8 mouse cellular contexts compared by ENCODE assay signal in the genomic region with DNA sequence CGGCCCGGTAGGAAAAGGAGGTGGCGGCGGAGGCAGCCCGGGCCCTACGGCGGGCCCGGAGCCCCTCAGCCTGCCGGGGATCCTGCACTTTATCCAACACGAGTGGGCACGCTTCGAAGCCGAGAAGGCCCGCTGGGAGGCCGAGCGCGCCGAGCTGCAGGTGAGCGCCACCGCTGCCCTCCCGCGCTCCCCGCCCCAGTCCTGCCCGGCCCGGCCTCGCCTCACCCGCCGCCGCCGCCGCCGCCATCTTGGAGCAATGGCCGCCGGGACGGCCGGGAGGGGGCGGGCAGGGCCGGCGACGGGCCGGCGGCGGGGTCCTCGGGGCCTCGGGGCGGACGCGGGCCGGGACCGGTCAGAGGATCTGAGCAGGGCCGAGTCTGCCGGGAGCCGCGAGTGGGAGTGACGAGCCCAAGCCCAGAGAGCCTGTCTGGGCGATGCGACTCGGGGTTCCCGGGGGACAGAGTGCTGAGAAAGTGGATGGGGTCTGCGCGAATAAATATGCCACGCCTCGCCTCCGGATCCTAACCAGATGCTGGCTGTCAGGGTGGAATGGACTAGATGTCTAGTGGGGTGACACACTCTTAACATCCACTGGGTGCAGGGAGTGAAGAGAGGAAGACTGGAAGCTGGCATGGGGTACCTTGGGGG. TPM values are rescaled to one million over a fixed set of nuclear protein-coding genes. Genes with fewer than 3 reads are reported as not detected.
A peak's percentile ranks its signal among the peaks of the same experiment; 100 is the strongest.
DNase-seq lines count a peak whose midpoint lies in the region; ATAC-seq and TF ChIP-seq lines count a peak whose summit lies in the region.

A gene (minus strand): TSS at position 258 of the 648 bp plus-strand sequence.

- H3K27ac ChIP-seq in cerebellum, adult 2 months (ENCODE audit: insufficient read depth, low read length) = peak within 1 kb of the TSS; percentile 81
- H3K27ac ChIP-seq in hindbrain, embryonic 14.5 days = peak within 1 kb of the TSS; percentile 100
- peak within 1 kb of the TSS; percentile 99 for H3K27ac ChIP-seq in midbrain, embryonic 12.5 days (replicated peaks)
- peak within 1 kb of the TSS; percentile 98 for H3K27ac ChIP-seq in stomach, embryonic 14.5 days (ENCODE audit: low read length)

- peak within 1 kb of the TSS; percentile 90 for H3K4me3 ChIP-seq in cerebellum, adult 2 months (replicated peaks; ENCODE audit: insufficient read depth, low read depth, low read length)
- peak within 1 kb of the TSS; percentile 94 for H3K4me3 ChIP-seq in hindbrain, embryonic 14.5 days (replicated peaks; ENCODE audit: low read length)
- H3K4me3 ChIP-seq in midbrain, embryonic 12.5 days = peak within 1 kb of the TSS; percentile 94
- peak within 1 kb of the TSS; percentile 100 for H3K4me3 ChIP-seq in stomach, embryonic 14.5 days (ENCODE audit: low read depth, low read length)

- 0 out of 2 replicates have a peak, but pooled peaks cover 5% of the 10 kb centered on the region for H3K36me3 ChIP-seq in hindbrain, embryonic 14.5 days (replicated peaks; ENCODE audit: control insufficient read depth, insufficient read depth)
- 0 out of 2 replicates have a peak, but pooled peaks cover 13% of the 10 kb centered on the region for H3K36me3 ChIP-seq in midbrain, embryonic 12.5 days
- H3K36me3 ChIP-seq in stomach, embryonic 14.5 days (ENCODE audit: control insufficient read depth, insufficient read depth, low read length) = no peaks in the 10 kb centered on the region; the same call in 1 of the 2 replicates

- H3K9ac ChIP-seq in hindbrain, embryonic 14.5 days = peak within 1 kb of the TSS; percentile 99
- H3K9ac ChIP-seq in midbrain, embryonic 12.5 days (replicated peaks) = peak within 1 kb of the TSS; percentile 99
- H3K9ac ChIP-seq in stomach, embryonic 14.5 days (replicated peaks; ENCODE audit: low read depth, low read length) = peak within 1 kb of the TSS; percentile 99

- TF ChIP-seq POLR2A in cerebellum, adult 2 months (IDR thresholded peaks at IDR 0.05; ENCODE audit: borderline replicate concordance, insufficient read depth, low read length) = 0 out of 2 replicates have a peak, but pooled peaks have one; percentile 5

- WGBS in cerebellum, adult 2 months = under 1% methylated on average over 63 of the region's 64 CpGs
- 1% methylated on average over 47 of the region's 64 CpGs for WGBS in hindbrain, embryonic 14.5 days
- WGBS in midbrain, embryonic 12.5 days = under 1% methylated on average over 42 of the region's 64 CpGs
- WGBS in stomach, embryonic 14.5 days = under 1% methylated on average over 56 of the region's 64 CpGs

- no peaks in the 10 kb centered on the region for H3K9me3 ChIP-seq in hindbrain, embryonic 14.5 days (ENCODE audit: control insufficient read depth, low read length)
- no peaks in the 10 kb centered on the region for H3K9me3 ChIP-seq in midbrain, embryonic 12.5 days
- H3K9me3 ChIP-seq in stomach, embryonic 14.5 days (ENCODE audit: control insufficient read depth, low read depth, low read length) = no peaks in the 10 kb centered on the region

- intact Hi-C loops in left cerebral cortex, postnatal 36 days (cut with DNase I) = no loop called here

- peak; percentile 3; the same call in 1 of the 2 replicates for ATAC-seq in frontal cortex, adult (ENCODE audit: low TSS enrichment)
- peak; percentile 22 for ATAC-seq in hindbrain, embryonic 14.5 days (ENCODE audit: low FRiP score)
- peak; percentile 65 for ATAC-seq in midbrain, embryonic 12.5 days (ENCODE audit: low FRiP score, low read depth)
- ATAC-seq in stomach, embryonic 14.5 days (ENCODE audit: insufficient number of reproducible peaks, insufficient read depth, low FRiP score, low read depth) = peak; percentile 72

- no peak for DNase-seq in frontal cortex, postnatal 25 days (ENCODE audit: low spot score in 2 of 2)
- DNase-seq in cerebellum, adult 2 months = peak; percentile 64 to 81
- peak; percentile 35 for DNase-seq in gastrocnemius, adult 18-20 months (ENCODE audit: low spot score)
- DNase-seq in hindbrain, embryonic 14.5 days (ENCODE audit: low spot score) = peak; percentile 55
- peak; percentile 49 to 71 for DNase-seq in left cerebral cortex, postnatal 36 days (ENCODE audit: low spot score in 2 of 2)

- peak within 1 kb of the TSS; percentile 89 for H3K4me2 ChIP-seq in hindbrain, embryonic 14.5 days (replicated peaks)
- H3K4me2 ChIP-seq in midbrain, embryonic 12.5 days (replicated peaks) = peak within 1 kb of the TSS; percentile 85
- H3K4me2 ChIP-seq in stomach, embryonic 14.5 days (replicated peaks; ENCODE audit: low read depth, low read length) = peak within 1 kb of the TSS; percentile 96

- H3K27me3 ChIP-seq in cerebellum, adult 2 months (ENCODE audit: control insufficient read depth, insufficient read depth, low read length) = no peaks in the 10 kb centered on the region
- peaks cover 5% of the 10 kb centered on the region for H3K27me3 ChIP-seq in hindbrain, embryonic 14.5 days (ENCODE audit: control insufficient read depth, insufficient read depth, low read length)
- H3K27me3 ChIP-seq in midbrain, embryonic 12.5 days = peaks cover 22% of the 10 kb centered on the region
- H3K27me3 ChIP-seq in stomach, embryonic 14.5 days (ENCODE audit: control insufficient read depth, insufficient read depth, low read length) = peaks cover 2% of the 10 kb centered on the region; the same call in 1 of the 2 replicates

- no peak for TF ChIP-seq CTCF in cerebellum, adult 2 months (IDR thresholded peaks at IDR 0.05; ENCODE audit: borderline replicate concordance, insufficient read depth, low read depth, low read length)

- peaks cover 25% of the 10 kb centered on the region for H3K4me1 ChIP-seq in cerebellum, adult 2 months (ENCODE audit: control insufficient read depth, insufficient read depth, low read length)
- peaks cover 66% of the 10 kb centered on the region for H3K4me1 ChIP-seq in hindbrain, embryonic 14.5 days (replicated peaks; ENCODE audit: control insufficient read depth, insufficient read depth, low read length)
- H3K4me1 ChIP-seq in midbrain, embryonic 12.5 days = peaks cover 69% of the 10 kb centered on the region
- H3K4me1 ChIP-seq in stomach, embryonic 14.5 days (ENCODE audit: control insufficient read depth, insufficient read depth, low read length) = peaks cover 34% of the 10 kb centered on the region

RNA-seq across cellular contexts. Expression of the gene that starts here (rescaled TPM):
- polyA plus RNA-seq in cerebellum, adult 2 months (2012; rRNA removed) = 38.6 and 38.9 TPM in 2 replicates
- total RNA-seq in gastrocnemius, adult 18-20 months (2021) = 10 to 100 TPM; 51.7 to 58.0 TPM
- 44.7 and 48.5 TPM in 2 replicates for polyA plus RNA-seq in hindbrain, embryonic 14.5 days (2014; fragmentation: Nextera tagmentation; extraction: Ambion mirVana)
- 10 to 100 TPM; 50.4 to 62.8 TPM for total RNA-seq in left cerebral cortex, postnatal 36 days (2021)
- 36.9 and 41.2 TPM in 2 replicates for polyA plus RNA-seq in midbrain, embryonic 12.5 days (2016; fragmentation: Nextera tagmentation; extraction: Ambion mirVana)
- polyA plus RNA-seq in stomach, embryonic 14.5 days (2014; fragmentation: Nextera tagmentation; extraction: Ambion mirVana) = 23.8 and 25.8 TPM in 2 replicates

Comparison
In these comparisons a context has a peak if more than half of its experiments do, and no peak if none do; other contexts are left out.
1. ATAC-seq: peak in every context shown above with its lines; median percentile 72 in stomach, embryonic 14.5 days; 65 in midbrain, embryonic 12.5 days; 22 in hindbrain, embryonic 14.5 days; 3 in frontal cortex, adult.
2. DNase-seq: peak in cerebellum, adult 2 months (2 of 2), gastrocnemius, adult 18-20 months (single experiment), hindbrain, embryonic 14.5 days (single experiment) and left cerebral cortex, postnatal 36 days (2 of 2); none in frontal cortex, postnatal 25 days (0 of 2).
3. Peak in every context shown above with its lines, with median percentiles within 50 percentile points of each other: H3K27ac ChIP-seq, H3K4me3 ChIP-seq, H3K4me2 ChIP-seq and H3K9ac ChIP-seq.